Mouse (Mus musculus): ENCODE results near the gene Nap1l4.
A peak's percentile ranks its signal among the peaks of the same experiment; 100 is the strongest.

Gene Nap1l4

GRCm38 (mm10) chr7:143476702-143477335 is 72.1 kb downstream of the Nap1l4 start:
- no peak for DNase-seq

GRCm38 (mm10) chr7:143475876-143476275 is 73.0 kb downstream of the Nap1l4 start:
- no peak for DNase-seq

- no peak for DNase-seq
Measured at GRCm38 (mm10) chr7:143474811-143475210, 74.1 kb downstream of the Nap1l4 start.

- no peak for DNase-seq
Measured at GRCm38 (mm10) chr7:143473347-143474101, 75.4 kb downstream of the Nap1l4 start, which contains the start of gene Slc22a18. Gene Slc22a18, plus strand, starts transcription at chr7:143473736.

GRCm38 (mm10) chr7:143469946-143470345 is 79.0 kb downstream of the Nap1l4 start:
- DNase-seq = peak; percentile 70 to 73

GRCm38 (mm10) chr7:143467714-143468113 is 81.2 kb downstream of the Nap1l4 start:
- no peak for DNase-seq

GRCm38 (mm10) chr7:143466099-143466677 is 82.7 kb downstream of the Nap1l4 start:
- DNase-seq = peak; percentile 78 to 83

GRCm38 (mm10) chr7:143464811-143465560 is 83.9 kb downstream of the Nap1l4 start:
- DNase-seq = no peak

- peak; percentile 79 to 81 for DNase-seq
Measured at GRCm38 (mm10) chr7:143463865-143464415, 85.0 kb downstream of the Nap1l4 start.

Measured in cerebellum, postnatal 36 days (tissue).